Mouse (Mus musculus): ENCODE measurements around the gene Cemip. TPM values are rescaled to one million over a fixed set of nuclear protein-coding genes. Genes with fewer than 3 reads are reported as not detected.

Cemip gene
- total and polyA plus RNA-seq, 3 experiments, result under 0.01 TPM; not detected in 2

DNA sequence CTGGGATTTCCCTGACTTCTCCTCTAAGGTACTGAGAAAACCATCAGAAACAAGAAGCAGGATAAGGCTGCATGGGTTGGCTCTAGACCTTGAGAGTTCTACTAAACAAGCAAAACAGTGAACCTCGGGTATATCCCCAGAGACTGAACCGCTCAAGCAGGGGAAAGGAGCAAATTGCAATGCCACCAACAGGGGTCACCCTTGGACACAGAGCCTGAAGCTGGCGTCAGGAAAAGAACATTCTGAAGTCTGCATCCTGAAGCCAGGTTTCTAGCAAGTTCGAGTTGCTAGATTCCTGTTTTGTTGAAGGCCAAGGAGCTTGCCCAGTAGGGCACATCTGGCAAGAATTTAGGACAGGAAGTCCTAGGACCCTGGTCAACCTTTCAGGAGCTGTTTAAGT lies 2.7 kb upstream of the Cemip start:
- Histone ChIP-seq H3K4me1 (ENCODE audit: control insufficient read depth in 1 of 2, insufficient read depth in 2 of 2) (peaks cover 2 to 17% of the 10 kb centered on the region in 2 experiments; a peak in 3 of 4 replicates), H3K9me3 (replicated peaks; ENCODE audit: low read length) (no peaks in the 10 kb centered on the region), H3K79me2 (replicated peaks; ENCODE audit: control insufficient read depth, extremely low read depth, insufficient read depth, poor library complexity, severe bottlenecking) (no peaks in the 10 kb centered on the region), H3K27me3 (replicated peaks) (peaks cover 23% of the 10 kb centered on the region), H3K36me3 (replicated peaks in 1 of 2; ENCODE audit: control insufficient read depth in 1 of 2, insufficient read depth in 1 of 2, low read length in 1 of 2) (no peaks in the 10 kb centered on the region), H3K4me2 (ENCODE audit: insufficient read depth, low read depth, poor library complexity, severe bottlenecking) (no peak overlapping the region), H3K9ac (ENCODE audit: insufficient read depth, low read depth) (no peak overlapping the region), H3K27ac (ENCODE audit: insufficient read depth, low read depth) (no peak overlapping the region), H3K4me3 (replicated peaks in 1 of 3; ENCODE audit: low read depth in 2 of 3, low read length in 2 of 3, poor library complexity in 1 of 3) (no peak overlapping the region)
- DNase-seq (ENCODE audit: extremely low read depth), result peak; percentile 86
- dilution Hi-C loops (cut with MboI; ENCODE audit: extremely low pct_ligation_motif_present, extremely low pct_unique_long_range_greater_than_20kb, low sequenced_read_pairs), result no loop called here
- TF ChIP-seq CHD2 (IDR thresholded peaks at IDR 0.05; ENCODE audit: low read length) (no peak), HCFC1 (IDR thresholded peaks at IDR 0.05; ENCODE audit: low read depth, low read length) (no peak), MAFK (IDR thresholded peaks at IDR 0.05; ENCODE audit: insufficient replicate concordance, low read length) (0 out of 2 replicates have a peak, but pooled peaks have one; percentile 6), ZC3H11A (IDR thresholded peaks at IDR 0.05; ENCODE audit: low read depth, low read length) (peak; percentile 93), ZNF384 (IDR thresholded peaks at IDR 0.05; ENCODE audit: low read depth, low read length) (no peak), RAD21 (IDR thresholded peaks at IDR 0.05; ENCODE audit: low read depth, low read length) (peak; percentile 94), IRF4 (IDR thresholded peaks at IDR 0.05; ENCODE audit: low read depth, low read length) (peak; percentile 42; the same call in 1 of the 2 replicates), CTCF (conservative IDR thresholded peaks at IDR 0.05 in 1 of 2, IDR thresholded peaks at IDR 0.05 in 1 of 2; ENCODE audit: low read depth in 2 of 2, low read length in 2 of 2) (peak; percentile 72 to 94), MAX (IDR thresholded peaks at IDR 0.05; ENCODE audit: low read length) (no peak), NELFE (IDR thresholded peaks at IDR 0.05; ENCODE audit: low read depth, low read length) (peak; percentile 45; the same call in 1 of the 2 replicates), SMC3 (IDR thresholded peaks at IDR 0.05; ENCODE audit: low read depth, low read length) (peak; percentile 98), ZMIZ1 (IDR thresholded peaks at IDR 0.05; ENCODE audit: low read depth, low read length) (no peak)
- in situ Hi-C loops (cut with MboI; ENCODE audit: low pct_ligation_motif_present, low pct_unique_long_range_greater_than_20kb, low sequenced_read_pairs), result loop anchor here (5.0 to 10.0 kb wide), 2 partner anchors 174 to 188 kb away; no protein-coding TSS in a partner anchor

DNA sequence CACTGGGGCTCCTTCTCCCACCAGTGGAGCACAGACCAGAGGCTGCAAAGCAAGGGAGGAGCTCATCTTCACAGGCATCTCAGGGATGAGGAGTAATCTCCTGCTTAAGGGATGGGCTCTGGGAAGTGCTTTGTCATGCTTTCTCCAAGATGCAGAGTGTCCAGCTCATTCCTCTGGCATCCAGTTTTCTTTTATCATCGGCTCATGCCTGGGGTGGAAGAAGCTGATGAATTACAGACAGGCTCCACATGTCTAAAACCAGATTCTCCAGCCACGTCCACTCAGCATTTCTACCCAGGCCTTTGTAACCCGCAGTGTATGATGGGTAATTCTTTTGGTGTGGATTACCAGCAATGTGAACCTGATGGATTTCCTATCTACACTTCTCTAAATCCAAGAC lies 1.9 kb upstream of the Cemip start:
- Histone ChIP-seq H3K9ac (ENCODE audit: insufficient read depth, low read depth) (no peak overlapping the region), H3K27ac (ENCODE audit: insufficient read depth, low read depth) (no peak overlapping the region), H3K4me2 (ENCODE audit: insufficient read depth, low read depth, poor library complexity, severe bottlenecking) (no peak overlapping the region), H3K4me3 (replicated peaks in 1 of 3; ENCODE audit: low read depth in 2 of 3, low read length in 2 of 3, poor library complexity in 1 of 3) (no peak overlapping the region), H3K4me1 (ENCODE audit: control insufficient read depth in 1 of 2, insufficient read depth in 2 of 2) (peaks cover 2 to 17% of the 10 kb centered on the region in 2 experiments; a peak in 3 of 4 replicates), H3K36me3 (replicated peaks in 1 of 2; ENCODE audit: control insufficient read depth in 1 of 2, insufficient read depth in 1 of 2, low read length in 1 of 2) (no peaks in the 10 kb centered on the region), H3K9me3 (replicated peaks; ENCODE audit: low read length) (no peaks in the 10 kb centered on the region), H3K79me2 (replicated peaks; ENCODE audit: control insufficient read depth, extremely low read depth, insufficient read depth, poor library complexity, severe bottlenecking) (no peaks in the 10 kb centered on the region), H3K27me3 (replicated peaks) (peaks cover 25% of the 10 kb centered on the region)
- no peak for DNase-seq (ENCODE audit: extremely low read depth)
- TF ChIP-seq MAZ (IDR thresholded peaks at IDR 0.05; ENCODE audit: low read depth, low read length), result no peak
- TF ChIP-seq CHD1 (IDR thresholded peaks at IDR 0.05; ENCODE audit: low read depth, low read length), result no peak
- TF ChIP-seq USF2 (conservative IDR thresholded peaks at IDR 0.05; ENCODE audit: low read depth, low read length), result no peak
- no peak for TF ChIP-seq MAX (IDR thresholded peaks at IDR 0.05; ENCODE audit: low read length)
- TF ChIP-seq MYC (IDR thresholded peaks at IDR 0.05; ENCODE audit: low read depth, low read length), result no peak
- no peak for TF ChIP-seq POLR2AphosphoS2 (IDR thresholded peaks at IDR 0.05; ENCODE audit: low read depth, low read length)
- TF ChIP-seq ELF1 (IDR thresholded peaks at IDR 0.05; ENCODE audit: low read depth, low read length), result no peak
- no peak for TF ChIP-seq JUND (conservative IDR thresholded peaks at IDR 0.05; ENCODE audit: low read depth, low read length)
- TF ChIP-seq PAX5 (IDR thresholded peaks at IDR 0.05; ENCODE audit: low read length), result no peak
- no peak for TF ChIP-seq E2F4 (IDR thresholded peaks at IDR 0.05; ENCODE audit: insufficient replicate concordance, low read depth, low read length)
- TF ChIP-seq MXI1 (IDR thresholded peaks at IDR 0.05; ENCODE audit: low read depth, low read length), result no peak
- TF ChIP-seq ZNF384 (IDR thresholded peaks at IDR 0.05; ENCODE audit: low read depth, low read length), result no peak
- TF ChIP-seq TBP (conservative IDR thresholded peaks at IDR 0.05; ENCODE audit: low read depth, low read length), result no peak
- in situ Hi-C loops (cut with MboI; ENCODE audit: low pct_ligation_motif_present, low pct_unique_long_range_greater_than_20kb, low sequenced_read_pairs) (loop anchor here (5.0 to 10.0 kb wide), 2 partner anchors 173 to 189 kb away; no protein-coding TSS in a partner anchor), dilution Hi-C loops (cut with MboI; ENCODE audit: extremely low pct_ligation_motif_present, extremely low pct_unique_long_range_greater_than_20kb, low sequenced_read_pairs) (no loop called here)

Data from CH12.LX (cell line).